Mouse (Mus musculus): ENCODE results near the gene Gfra4. TPM values are rescaled to one million over a fixed set of nuclear protein-coding genes. Genes with fewer than 3 reads are reported as not detected.

Gfra4 gene
- polyA plus RNA-seq, 3 experiments from 2014 or later = 0.38 TPM; not detected in 2

Other genes starting within 250 kb of the Gfra4 start
- 10 to 100 TPM; 10.6 to 21.0 (median 15.2) TPM for gene 4930402H24Rik, start 136.7 kb downstream of the Gfra4 start, polyA plus RNA-seq (2017; shearing (Covaris generic))
- gene Atrn, start 136.6 kb downstream of the Gfra4 start, polyA plus RNA-seq (2017; shearing (Covaris generic)) = 1 to 10 TPM; 5.1 to 7.9 (median 7.2) TPM
- under 1 TPM in 2 of 3 experiments, not detected in 1; 0.15 to 0.42 TPM for gene Adam33, start 20.7 kb upstream of the Gfra4 start, polyA plus RNA-seq (2017; shearing (Covaris generic))
- gene Siglec1, start 43.7 kb upstream of the Gfra4 start, polyA plus RNA-seq (2017; shearing (Covaris generic)) = not detected
- gene Hspa12b, start 84.2 kb upstream of the Gfra4 start, polyA plus RNA-seq (2017; shearing (Covaris generic)) = under 1 TPM in 2 of 3 experiments, not detected in 1; 0.10 to 0.40 TPM
- not detected for gene Gm11037, start 90.4 kb upstream of the Gfra4 start, polyA plus RNA-seq (2017; shearing (Covaris generic))
- gene 1700037H04Rik, start 117.0 kb upstream of the Gfra4 start, polyA plus RNA-seq (2017; shearing (Covaris generic)) = 10 to 100 TPM; 36.5 to 54.8 (median 46.3) TPM
- 1 to 10 TPM; 2.4 to 3.1 (median 2.7) TPM for gene Cenpb, start 137.0 kb upstream of the Gfra4 start, polyA plus RNA-seq (2017; shearing (Covaris generic))
- gene Cdc25b, start 143.9 kb upstream of the Gfra4 start, polyA plus RNA-seq (2017; shearing (Covaris generic)) = 100 to 1,000 TPM in 1 of 3 experiments, 10 to 100 TPM in 2; 55.5 to 163 (median 71.5) TPM
- under 1 TPM in 2 of 3 experiments, not detected in 1; 0.47 to 0.54 TPM for gene Spef1, start 144.2 kb upstream of the Gfra4 start, polyA plus RNA-seq (2017; shearing (Covaris generic))
- gene Ap5s1, start 164.0 kb upstream of the Gfra4 start, polyA plus RNA-seq (2017; shearing (Covaris generic)) = 10 to 100 TPM; 13.4 to 25.1 (median 20.9) TPM
- 10 to 100 TPM; 18.2 to 20.5 (median 18.8) TPM for gene Mavs, start 191.0 kb upstream of the Gfra4 start, polyA plus RNA-seq (2017; shearing (Covaris generic))
- gene Pank2, start 219.4 kb upstream of the Gfra4 start, polyA plus RNA-seq (2017; shearing (Covaris generic)) = 10 to 100 TPM in 2 of 3 experiments, 1 to 10 TPM in 1; 9.9 to 12.1 (median 11.9) TPM

Data from inflammation-experienced regulatory T-cells, adult 6 months (primary cell).